Mouse (Mus musculus) G1E-ER4 (cell line): ENCODE data around the gene Il1f8. TPM values are rescaled to one million over a fixed set of nuclear protein-coding genes. Genes with fewer than 3 reads are reported as not detected.

Source experiments
- GATA1 ChIP-seq: IDR thresholded peaks from one replicate; pipeline ENCODE4 v1.8.0; 2012; ENCODE audit warnings: low read length, inconsistent platforms
- polyA plus RNA-seq: library from polyadenylated mRNA; stranded (reverse); fragments of >175 nt; gene quantifications from 2 replicates; pipeline ENCODE4 v1.2.3, GENCODE M21; 2012

Il1f8 gene
- not detected in 2 replicates for polyA plus RNA-seq

DNA sequence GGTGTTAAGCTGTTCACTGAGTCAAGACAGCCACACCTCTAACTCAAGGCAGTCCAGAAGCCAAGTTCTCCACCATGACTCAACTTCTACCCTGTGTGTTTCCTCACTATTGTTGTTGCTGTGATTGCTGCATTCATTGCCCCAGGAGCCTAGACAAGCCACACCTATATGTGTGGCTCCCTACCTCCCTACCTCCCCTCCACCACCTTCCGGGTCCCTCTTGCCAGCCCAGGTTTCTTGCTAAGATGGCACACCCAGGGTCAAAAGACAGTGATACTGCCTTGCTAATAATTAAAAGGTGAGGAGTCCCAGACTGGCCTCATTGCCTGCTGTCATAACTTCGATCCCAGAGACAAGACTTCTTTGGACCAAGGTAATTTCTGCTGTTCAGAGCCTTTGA, at the start of gene Il1f8:
Gene Il1f8, plus strand, starts transcription at position 301 of the 400 bp plus-strand sequence.
- TF ChIP-seq GATA1 = no peak

DNA sequence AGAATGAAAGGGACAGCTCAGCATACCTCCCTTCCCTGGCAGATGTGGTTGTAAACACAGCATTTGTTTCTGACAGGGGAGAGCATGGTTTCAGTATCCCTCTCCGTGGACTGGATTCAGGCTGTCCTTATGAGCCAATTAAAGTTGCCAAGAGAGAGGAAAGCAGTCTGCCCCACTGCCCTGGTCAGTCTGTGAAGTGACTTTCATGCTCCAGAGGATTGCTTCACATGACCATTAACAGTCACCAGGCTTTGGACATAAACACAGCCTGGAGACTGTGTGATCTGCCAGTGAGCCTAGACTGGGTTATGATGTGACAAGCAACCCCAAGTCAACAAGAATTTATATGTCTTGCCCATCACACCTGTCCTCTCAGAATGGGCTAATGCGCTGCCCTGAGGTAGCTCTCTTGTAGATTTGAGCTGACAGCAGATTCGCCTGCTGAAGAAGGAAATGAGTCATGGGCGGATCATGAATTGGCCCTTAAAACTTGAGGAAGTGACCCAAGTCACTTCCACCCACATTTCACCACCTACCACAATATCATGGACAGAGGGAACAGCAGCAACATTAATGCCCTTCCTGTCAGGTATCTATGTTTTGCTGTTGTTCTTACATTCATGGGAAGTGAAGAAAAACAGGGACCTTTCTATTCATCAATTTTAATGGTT, 49.2 kb upstream of the Il1f8 start:
- no peak for TF ChIP-seq GATA1

DNA sequence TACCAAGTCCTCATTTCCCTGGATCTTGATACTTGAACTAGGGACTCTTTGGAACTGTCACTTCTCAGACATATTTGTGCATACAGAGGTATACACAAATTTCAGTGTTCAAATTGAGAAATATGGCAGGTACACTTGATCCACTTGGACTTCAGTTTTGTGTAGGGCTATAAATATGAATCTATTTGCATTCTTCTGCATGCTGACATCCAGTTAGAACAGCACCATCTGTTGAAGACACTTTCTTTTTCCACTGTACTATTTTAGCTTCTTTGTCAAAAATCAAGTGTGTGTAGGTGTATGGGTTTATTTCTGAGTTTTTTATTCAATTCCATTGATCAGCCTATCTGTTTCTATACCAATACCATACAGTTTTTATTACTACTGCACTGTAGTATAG, 43.9 kb upstream of the Il1f8 start:
- no peak for TF ChIP-seq GATA1

DNA sequence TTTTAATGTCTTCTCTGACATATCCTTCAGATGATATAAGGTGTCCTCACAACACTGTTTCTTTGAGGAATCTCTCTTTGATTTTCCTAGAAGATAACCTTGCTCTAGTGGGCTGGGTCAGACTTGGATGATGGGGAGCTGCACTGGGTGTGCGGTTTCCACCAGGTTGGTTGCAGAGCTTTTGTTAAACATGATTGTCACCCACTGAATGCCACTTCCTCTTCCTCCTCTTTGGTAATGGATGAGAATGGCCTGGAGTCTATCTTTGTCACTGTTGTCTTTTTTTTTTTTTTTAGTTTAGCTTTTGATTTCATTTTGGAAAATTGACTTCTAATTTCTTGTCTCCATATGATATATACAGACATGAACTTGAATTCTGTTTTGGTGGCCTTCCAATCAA, 18.6 kb upstream of the Il1f8 start:
- TF ChIP-seq GATA1 = no peak

DNA sequence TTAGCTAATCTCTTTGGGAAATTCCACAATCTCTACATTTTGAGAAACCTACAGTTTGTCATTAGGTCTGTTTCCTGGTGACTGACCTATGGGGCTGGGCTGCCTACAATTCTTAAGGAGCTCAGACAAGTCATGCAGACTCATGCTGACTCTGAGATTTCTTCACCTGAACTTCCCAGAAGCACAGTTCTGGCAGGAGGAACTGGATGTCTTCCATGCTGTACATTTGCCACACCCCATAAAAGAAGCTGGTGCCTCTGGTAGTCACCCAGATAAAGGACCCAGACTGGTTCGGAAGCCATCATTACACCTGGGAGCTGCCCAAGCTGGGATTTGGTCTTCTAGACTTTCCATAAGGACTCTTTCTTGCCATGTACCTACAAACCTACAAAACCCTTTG, 33.2 kb downstream of the Il1f8 start, which contains the start of gene Il1f9:
Gene Il1f9, plus strand, starts transcription at position 301 of the 400 bp plus-strand sequence.
- no peak for TF ChIP-seq GATA1

DNA sequence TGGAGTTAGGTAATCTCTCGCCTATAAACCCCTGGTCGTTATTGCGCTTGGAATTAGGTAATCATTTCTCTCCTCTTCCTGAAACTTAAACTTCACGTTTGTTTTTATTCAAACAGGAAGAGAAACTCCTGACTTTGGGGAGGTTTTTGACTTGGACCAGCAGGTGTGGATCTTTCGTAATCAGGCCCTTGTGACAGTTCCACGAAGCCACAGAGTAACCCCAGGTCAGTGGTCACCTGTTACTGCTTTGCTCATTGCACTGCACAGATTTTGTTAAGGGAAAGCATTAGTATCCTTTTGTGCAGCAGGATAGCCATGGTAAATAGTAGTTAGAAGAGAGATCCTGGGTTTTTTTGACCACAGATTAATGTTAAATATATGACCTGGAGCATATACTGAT, 34.6 kb downstream of the Il1f8 start:
- no peak for TF ChIP-seq GATA1

DNA sequence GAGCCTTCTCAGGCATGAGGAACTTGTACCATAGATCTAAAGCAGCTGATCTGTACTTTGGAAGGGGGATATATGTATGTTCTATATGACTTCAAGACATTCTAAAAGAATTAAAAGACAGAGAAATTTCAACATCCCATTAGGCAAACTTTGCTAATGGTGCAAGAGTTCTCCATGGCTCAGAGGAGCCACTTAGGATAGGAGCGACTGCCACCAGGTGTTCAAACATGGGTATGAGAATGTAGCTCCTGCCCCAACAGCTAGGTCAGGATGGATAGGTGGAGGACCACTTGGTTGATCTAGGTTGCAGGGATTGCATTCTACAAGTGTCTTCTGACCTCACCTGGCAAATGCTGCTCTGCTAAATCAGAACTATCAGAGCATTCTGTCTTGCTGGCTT, 35.2 kb downstream of the Il1f8 start:
- no peak for TF ChIP-seq GATA1

Other genes starting within 250 kb of the Il1f8 start
- gene Hnmt, start 103.8 kb upstream of the Il1f8 start, polyA plus RNA-seq = not detected in 2 replicates
- gene Tbpl2, start 56.6 kb upstream of the Il1f8 start, polyA plus RNA-seq = not detected in 2 replicates
- not detected in 2 replicates for gene Il1f9, start 33.3 kb downstream of the Il1f8 start, polyA plus RNA-seq
- not detected in 2 replicates for gene Il1f6, start 62.3 kb downstream of the Il1f8 start, polyA plus RNA-seq
- gene Il1f5, start 123.8 kb downstream of the Il1f8 start, polyA plus RNA-seq = not detected in 2 replicates
- not detected in 2 replicates for gene Il1f10, start 138.0 kb downstream of the Il1f8 start, polyA plus RNA-seq
- gene Il1rn, start 183.7 kb downstream of the Il1f8 start, polyA plus RNA-seq = not detected in 2 replicates
- gene Psd4, start 214.4 kb downstream of the Il1f8 start, polyA plus RNA-seq = 0.10 and 0.14 TPM in 2 replicates